Mouse (Mus musculus): ENCODE data around the gene Stx16. TPM values are rescaled to one million over a fixed set of nuclear protein-coding genes. Genes with fewer than 3 reads are reported as not detected.

The Stx16 gene
- polyA plus RNA-seq (2012; rRNA removed): 13.3 and 14.6 TPM in 2 replicates

DNA sequence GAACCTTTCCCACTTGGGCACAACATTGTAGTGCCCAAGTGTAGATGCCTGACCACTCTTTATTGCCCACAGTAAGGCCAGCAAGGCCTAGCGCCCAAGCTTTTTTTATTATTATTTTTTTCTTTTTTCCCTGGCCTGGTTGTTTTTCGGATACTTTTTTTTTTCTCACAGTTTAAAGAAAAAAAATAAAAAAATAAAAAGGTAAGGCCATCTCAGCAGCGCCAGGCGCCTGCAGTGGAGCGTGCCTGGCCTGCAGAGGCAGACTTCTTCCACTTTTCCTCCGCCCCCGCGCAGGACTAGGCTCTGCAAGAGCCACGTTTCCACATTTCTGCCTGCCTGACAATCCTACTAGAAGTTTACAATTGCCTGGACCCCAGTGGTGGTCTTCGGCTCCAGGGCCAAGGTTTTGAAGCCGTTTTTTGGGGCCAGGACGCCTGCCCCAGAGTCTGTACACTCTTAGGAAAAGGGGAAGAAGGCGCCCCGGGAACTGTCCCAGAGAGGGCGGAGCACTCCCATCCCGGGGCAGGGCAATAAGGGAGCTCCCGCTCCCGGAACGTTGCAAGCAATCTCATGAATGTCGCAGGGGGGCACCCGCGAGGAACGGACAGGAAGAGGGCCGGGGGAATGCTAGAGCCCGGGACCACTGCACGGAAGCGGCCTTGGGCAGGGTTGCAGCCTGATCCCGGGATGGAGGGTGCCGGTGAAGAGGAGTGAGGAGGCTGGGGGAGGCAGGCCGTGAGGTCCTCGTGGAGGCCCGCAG is at the start of gene Stx16:
TSS of gene Stx16 (plus strand) at position 636 of the 760 bp plus-strand sequence.

GRCm38 (mm10) chr2:174109991-174110782 is 34.1 kb downstream of the Stx16 start, which contains the start of gene Npepl1:
Gene Npepl1 (plus strand): TSS chr2:174110349.

Other genes with a start within 250 kb of the Stx16 start
- gene Npepl1, start 34.0 kb downstream of the Stx16 start, polyA plus RNA-seq (2012; rRNA removed): 34.9 and 40.9 TPM in 2 replicates
- gene Gnas, start 208.0 kb downstream of the Stx16 start, polyA plus RNA-seq (2012; rRNA removed): 313 and 331 TPM in 2 replicates

Measured in liver, embryonic 18 days (tissue).